Mouse (Mus musculus) forebrain, embryonic 11.5 days (tissue): ENCODE measurements around the gene Lhb. TPM values are rescaled to one million over a fixed set of nuclear protein-coding genes. Genes with fewer than 3 reads are reported as not detected.
A peak's percentile ranks its signal among the peaks of the same experiment; 100 is the strongest.

Experiments used
- ATAC-seq: fragments of 200-750 bp; cut with Nextera tagmentation; replicated peaks from 2 replicates; pipeline ENCODE4 v1.8.0; 2017; ENCODE audit warnings: moderate TSS enrichment; ENCODE audit not compliant: low FRiP score
- DNase-seq: peaks from one replicate; pipeline ENCODE4 v3.0.0-alpha.2; 2017; ENCODE audit warnings: low spot score
- H3K27ac ChIP-seq: fragments of 300-500 bp; sonication (generic); 2 replicates; pipeline ENCODE4 v1.5.1; 2014; ENCODE audit warnings: low read depth, low read length
- H3K27me3 ChIP-seq: fragments of 300-500 bp; sonication (generic); 2 replicates; pipeline ENCODE4 v1.6.1; 2014; ENCODE audit warnings: mild to moderate bottlenecking, low read length, mixed read lengths; ENCODE audit not compliant: control insufficient read depth, insufficient read depth
- H3K36me3 ChIP-seq: fragments of 300-500 bp; sonication (generic); 2 replicates; pipeline ENCODE4 v1.6.1; 2014; ENCODE audit warnings: mild to moderate bottlenecking, low read length, moderate library complexity, mixed read lengths; ENCODE audit not compliant: control insufficient read depth, insufficient read depth
- H3K4me1 ChIP-seq: fragments of 300-500 bp; sonication (generic); replicated peaks from 2 replicates; pipeline ENCODE4 v1.6.1; 2014; ENCODE audit warnings: low read length, mixed read lengths; ENCODE audit not compliant: control insufficient read depth, insufficient read depth
- H3K4me2 ChIP-seq: fragments of 300-500 bp; sonication (generic); 2 replicates; pipeline ENCODE4 v1.6.1; 2014; ENCODE audit warnings: low read depth, mild to moderate bottlenecking, low read length, moderate library complexity, mixed read lengths; ENCODE audit not compliant: severe bottlenecking
- H3K4me3 ChIP-seq: fragments of 300-500 bp; sonication (generic); 2 replicates; pipeline ENCODE4 v1.5.1; 2014; ENCODE audit warnings: low read depth, low read length
- H3K9ac ChIP-seq: fragments of 300-500 bp; sonication (generic); 2 replicates; pipeline ENCODE4 v1.6.1; 2014; ENCODE audit warnings: low read length
- H3K9me3 ChIP-seq: fragments of 300-500 bp; sonication (generic); 2 replicates; pipeline ENCODE4 v1.6.1; 2016; ENCODE audit warnings: low read length, mixed read lengths; ENCODE audit not compliant: control insufficient read depth
- WGBS: fragments of 180-500 bp; shearing (Covaris S2); extraction: QIAGEN DNeasy Blood & Tissue Kit; methylation state at CpG from one replicate; pipeline ENCODE4 v1.1.7; 2014; 5-methylcytosine and 5-hydroxymethylcytosine counted together
- polyA plus RNA-seq: library from polyadenylated mRNA; unstranded; fragments of >200 nt; fragmentation: Nextera tagmentation; extraction: Ambion mirVana; gene quantifications from 2 replicates; pipeline ENCODE4 v1.2.1, GENCODE M21; 2014

The Lhb gene
- polyA plus RNA-seq, 1 experiment from 2014 or later, result not detected

- Histone ChIP-seq H3K36me3 (peaks cover 5% of the 10 kb centered on the region), H3K4me1 (peaks cover 16% of the 10 kb centered on the region; the same call in 1 of the 2 replicates), H3K9ac (no peak overlapping the region), H3K27ac (no peak overlapping the region), H3K27me3 (no peaks in the 10 kb centered on the region), H3K4me2 (no peak overlapping the region), H3K4me3 (no peak overlapping the region), H3K9me3 (no peaks in the 10 kb centered on the region)
- ATAC-seq (no peak), DNase-seq (no peak)
- WGBS, result 72% methylated on average over 2 of the region's 2 CpGs
These were observed 23.8 kb upstream of the Lhb start for GRCm38 (mm10) chr7:45396787-45397186.

GRCm38 (mm10) chr7:45401521-45402085 is 19.0 kb upstream of the Lhb start:
- 78% methylated on average over 10 of the region's 10 CpGs for WGBS
- H3K36me3 ChIP-seq, result no peaks in the 10 kb centered on the region
- no peak overlapping the region for H3K4me3 ChIP-seq
- no peak for ATAC-seq
- no peak overlapping the region for H3K9ac ChIP-seq
- H3K27ac ChIP-seq, result no peak overlapping the region
- H3K4me1 ChIP-seq, result peaks cover 2% of the 10 kb centered on the region; the same call in 1 of the 2 replicates
- H3K27me3 ChIP-seq, result peaks cover 16% of the 10 kb centered on the region
- H3K4me2 ChIP-seq, result no peak overlapping the region
- H3K9me3 ChIP-seq, result no peaks in the 10 kb centered on the region
- DNase-seq, result no peak

DNA sequence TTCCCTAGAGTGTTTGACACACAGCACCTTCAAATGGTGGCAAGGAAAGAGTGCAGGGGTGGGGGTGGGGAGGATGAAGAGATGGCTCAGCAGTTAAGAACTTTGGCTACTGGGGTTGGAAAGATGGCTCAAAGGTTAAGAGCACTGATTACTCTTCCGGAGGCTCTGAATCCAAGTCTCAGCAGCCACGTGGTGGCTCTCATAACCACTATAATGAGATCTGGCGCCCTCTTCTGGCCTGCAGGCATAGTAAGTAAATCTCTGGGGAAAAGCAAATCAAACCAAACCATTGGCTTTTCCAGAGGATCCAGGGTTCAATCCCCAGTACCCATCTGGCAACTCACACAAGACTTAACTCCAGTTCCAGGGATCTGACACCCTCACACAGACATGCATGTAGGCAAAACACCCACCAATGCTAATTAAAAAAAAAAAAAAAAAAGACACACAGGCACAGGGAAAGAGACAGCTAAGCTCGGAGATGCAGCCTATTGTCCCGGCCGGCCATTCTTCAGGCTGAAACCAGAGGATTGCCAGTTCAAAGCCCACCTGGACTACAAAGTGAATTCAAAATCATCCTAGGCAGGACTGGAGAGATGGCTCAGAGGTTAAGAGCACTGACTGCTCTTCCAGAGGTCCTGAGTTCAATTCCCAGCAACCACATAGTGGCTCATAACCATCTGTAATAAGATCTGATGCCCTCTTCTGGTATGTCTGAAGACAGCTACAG is 16.9 kb upstream of the Lhb start:
- 50% methylated on average over 6 of the region's 6 CpGs for WGBS
- Histone ChIP-seq H3K4me2 (no peak overlapping the region), H3K4me3 (no peak overlapping the region), H3K4me1 (peaks cover 2% of the 10 kb centered on the region; the same call in 1 of the 2 replicates), H3K27me3 (peaks cover 37% of the 10 kb centered on the region), H3K27ac (no peak overlapping the region), H3K9me3 (no peaks in the 10 kb centered on the region), H3K36me3 (no peaks in the 10 kb centered on the region), H3K9ac (no peak overlapping the region)
- ATAC-seq (no peak), DNase-seq (peak; percentile 83)

GRCm38 (mm10) chr7:45405091-45406075 is 15.2 kb upstream of the Lhb start, which contains the start of gene Kcna7:
Gene Kcna7 (plus strand): TSS chr7:45405653.
- Histone ChIP-seq H3K36me3 (no peaks in the 10 kb centered on the region), H3K9me3 (no peaks in the 10 kb centered on the region), H3K27ac (no peak within 1 kb of the TSS), H3K4me3 (peak within 1 kb of the TSS; percentile 18), H3K9ac (no peak within 1 kb of the TSS; the same call in 1 of the 2 replicates), H3K27me3 (peaks cover 49% of the 10 kb centered on the region), H3K4me2 (peak within 1 kb of the TSS; percentile 34; the same call in 1 of the 2 replicates), H3K4me1 (peaks cover 2% of the 10 kb centered on the region; the same call in 1 of the 2 replicates)
- DNase-seq, result peak; percentile 67
- 13% methylated on average over 28 of the region's 28 CpGs for WGBS
- ATAC-seq, result no peak; the same call in 1 of the 2 replicates

DNA sequence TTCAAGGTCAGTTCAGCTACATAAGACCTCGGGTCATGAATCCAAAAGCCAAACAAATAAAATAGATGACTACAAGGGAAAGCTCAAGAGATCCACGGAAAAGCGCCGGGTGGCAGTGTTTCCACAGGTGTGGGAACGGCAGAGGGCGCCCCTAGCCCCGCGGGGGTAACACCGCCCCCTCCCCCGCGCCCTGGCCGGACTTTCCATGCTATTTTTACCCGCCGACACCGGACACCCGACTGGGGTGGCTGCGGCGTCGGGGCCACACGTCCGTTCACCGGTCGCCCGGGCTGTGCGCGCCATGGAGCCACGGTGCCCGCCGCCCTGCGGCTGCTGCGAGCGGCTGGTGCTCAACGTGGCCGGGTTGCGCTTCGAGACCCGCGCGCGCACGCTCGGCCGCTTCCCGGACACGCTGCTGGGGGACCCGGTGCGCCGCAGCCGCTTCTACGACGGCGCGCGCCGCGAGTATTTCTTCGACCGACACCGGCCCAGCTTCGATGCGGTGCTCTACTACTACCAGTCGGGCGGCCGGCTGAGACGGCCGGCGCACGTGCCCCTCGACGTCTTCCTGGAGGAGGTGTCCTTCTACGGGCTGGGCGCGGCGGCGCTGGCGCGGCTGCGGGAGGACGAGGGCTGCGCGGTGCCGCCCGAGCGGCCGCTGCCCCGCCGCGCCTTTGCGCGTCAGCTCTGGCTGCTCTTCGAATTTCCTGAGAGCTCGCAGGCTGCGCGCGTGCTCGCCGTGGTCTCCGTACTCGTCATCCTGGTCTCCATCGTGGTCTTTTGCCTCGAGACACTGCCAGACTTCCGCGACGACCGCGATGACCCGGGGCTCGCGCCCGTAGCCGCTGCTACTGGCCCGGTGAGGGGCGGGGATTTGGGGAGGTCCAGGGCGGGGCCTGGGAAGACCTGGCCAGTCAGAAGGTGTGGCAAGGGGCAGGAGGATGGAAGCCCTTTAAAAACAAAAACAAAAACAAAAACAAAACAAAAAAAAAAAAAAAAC is 14.2 kb upstream of the Lhb start:
- peak; percentile 61 for DNase-seq
- peaks cover 56% of the 10 kb centered on the region for H3K27me3 ChIP-seq
- H3K27ac ChIP-seq, result no peak overlapping the region
- WGBS, result 2% methylated on average over 108 of the region's 114 CpGs
- ATAC-seq, result no peak
- peaks cover 2% of the 10 kb centered on the region; the same call in 1 of the 2 replicates for H3K4me1 ChIP-seq
- H3K36me3 ChIP-seq, result no peaks in the 10 kb centered on the region
- H3K4me3 ChIP-seq, result peak overlapping the region; percentile 18
- peak overlapping the region; percentile 34 for H3K4me2 ChIP-seq
- no peaks in the 10 kb centered on the region for H3K9me3 ChIP-seq
- H3K9ac ChIP-seq, result no peak overlapping the region; the same call in 1 of the 2 replicates

GRCm38 (mm10) chr7:45407836-45408235 is 12.8 kb upstream of the Lhb start:
- ATAC-seq, result no peak
- Histone ChIP-seq H3K4me2 (no peak overlapping the region), H3K4me3 (no peak overlapping the region), H3K4me1 (peaks cover 2% of the 10 kb centered on the region; the same call in 1 of the 2 replicates), H3K27ac (no peak overlapping the region), H3K9ac (no peak overlapping the region), H3K9me3 (no peaks in the 10 kb centered on the region), H3K36me3 (no peaks in the 10 kb centered on the region), H3K27me3 (peaks cover 67% of the 10 kb centered on the region)
- 86% methylated on average over 10 of the region's 10 CpGs for WGBS
- peak; percentile 45 for DNase-seq

GRCm38 (mm10) chr7:45408351-45408750 is 12.3 kb upstream of the Lhb start:
- Histone ChIP-seq H3K9ac (no peak overlapping the region), H3K4me3 (no peak overlapping the region), H3K4me2 (no peak overlapping the region), H3K27ac (no peak overlapping the region), H3K4me1 (peaks cover 5% of the 10 kb centered on the region; the same call in 1 of the 2 replicates), H3K27me3 (peaks cover 72% of the 10 kb centered on the region), H3K9me3 (no peaks in the 10 kb centered on the region), H3K36me3 (no peaks in the 10 kb centered on the region)
- WGBS, result 73% methylated on average over 7 of the region's 7 CpGs
- ATAC-seq (no peak), DNase-seq (peak; percentile 47)
